Mouse (Mus musculus) bone marrow macrophage, adult 2 months (primary cell): ENCODE data around the gene Pdss2.

Experiments
- CTCF ChIP-seq: IDR thresholded peaks from 2 replicates; pipeline ENCODE4 v1.5.1; 2012; ENCODE audit warnings: low read depth, mild to moderate bottlenecking, low read length, moderate library complexity
- POLR2A ChIP-seq: IDR thresholded peaks from 2 replicates; pipeline ENCODE4 v1.6.1; 2012; ENCODE audit warnings: mild to moderate bottlenecking, low read depth, low read length, borderline replicate concordance

DNA sequence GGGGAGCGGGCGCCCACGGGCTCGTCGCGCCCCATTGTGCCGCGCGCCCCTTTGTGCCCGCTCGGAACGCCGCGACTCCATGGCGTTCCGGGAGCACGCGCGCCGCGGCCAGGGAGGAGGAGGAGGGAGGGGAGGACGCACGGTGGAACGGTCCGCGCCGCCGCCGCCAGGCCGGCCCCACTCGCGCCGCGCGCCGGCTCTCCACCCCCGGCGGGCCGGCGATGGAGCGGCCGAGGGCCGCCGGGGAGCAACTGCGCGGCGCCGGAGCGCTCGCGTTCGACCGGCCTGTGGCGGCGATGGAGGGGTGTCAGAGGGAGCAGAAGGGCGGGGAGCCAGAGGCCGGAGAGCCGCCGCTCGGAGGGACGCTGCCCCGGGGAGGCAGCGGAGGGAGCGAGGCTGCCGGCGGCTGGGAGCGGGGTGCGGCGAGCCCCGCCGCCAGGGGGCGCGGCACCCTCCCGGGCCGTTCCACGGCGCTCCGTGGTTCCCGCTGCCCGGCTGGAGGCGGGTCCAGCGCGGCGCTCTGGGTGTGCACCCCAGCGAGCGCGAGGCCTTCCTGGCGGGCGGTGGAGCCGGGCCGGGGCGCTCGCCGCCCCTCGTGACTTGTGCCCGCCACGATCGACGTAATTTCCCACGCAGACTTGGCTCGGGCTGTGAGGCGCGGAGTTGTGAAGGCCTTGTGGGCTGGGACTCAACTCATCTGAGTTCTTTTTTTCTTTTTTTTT is 258.3 kb downstream of the Pdss2 start:
- TF ChIP-seq POLR2A (0 out of 2 replicates have a peak, but pooled peaks have one; percentile 52), CTCF (no peak)
